Mouse (Mus musculus): ENCODE measurements around the gene Swap70.

DNA sequence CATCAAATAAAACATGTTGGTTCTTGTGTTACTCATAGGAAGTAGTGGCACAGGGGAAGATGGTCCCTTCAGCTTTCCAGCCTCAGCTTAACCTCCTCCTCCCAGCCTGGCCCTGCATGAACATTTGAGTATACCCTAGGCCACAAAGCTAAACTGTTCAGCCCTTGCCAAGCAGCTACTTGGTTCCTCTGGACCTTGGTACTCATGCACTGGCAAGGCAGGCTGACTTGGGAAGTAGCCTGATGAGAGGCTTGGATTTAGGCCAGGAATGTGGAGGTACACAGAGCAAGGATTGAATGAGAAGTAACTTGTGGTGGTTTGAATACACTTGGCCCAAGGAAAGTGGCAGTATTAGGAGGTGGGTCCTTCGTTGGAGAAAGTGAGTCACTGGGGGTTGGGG, 93.8 kb downstream of the Swap70 start:
- TF ChIP-seq CTCF (IDR thresholded peaks at IDR 0.05 in 2 of 3, conservative IDR thresholded peaks at IDR 0.05 in 1 of 3; ENCODE audit: control insufficient read depth in 1 of 3, insufficient read depth in 1 of 3, low read depth in 2 of 3, low read length in 3 of 3, poor library complexity in 1 of 3, severe bottlenecking in 1 of 3) (no peak), POLR2A (IDR thresholded peaks at IDR 0.05; ENCODE audit: control insufficient read depth in 1 of 2, insufficient read depth in 1 of 2, low read depth in 1 of 2, low read length in 2 of 2, poor library complexity in 1 of 2) (no peak), CHD1 (IDR thresholded peaks at IDR 0.05; ENCODE audit: low read depth, low read length) (no peak), POLR2AphosphoS5 (IDR thresholded peaks at IDR 0.05; ENCODE audit: borderline replicate concordance, low read depth, low read length) (no peak), ZMIZ1 (IDR thresholded peaks at IDR 0.05; ENCODE audit: low read depth, low read length) (no peak), MXI1 (IDR thresholded peaks at IDR 0.05; ENCODE audit: low read depth, low read length) (no peak), GATA1 (IDR thresholded peaks at IDR 0.05; ENCODE audit: low read depth, low read length) (no peak), MEF2A (IDR thresholded peaks at IDR 0.05; ENCODE audit: extremely low read depth, insufficient replicate concordance, low read depth, low read length, poor library complexity, severe bottlenecking) (no peak), TBP (IDR thresholded peaks at IDR 0.05; ENCODE audit: low read depth, low read length) (no peak)
